Mouse (Mus musculus) thymus, adult 2 months (tissue): Measurements from ENCODE around the gene Gsap.

Experiments
- CTCF ChIP-seq: fragments of 200-500 bp; IDR thresholded peaks from 2 replicates; pipeline ENCODE4 v1.5.1; 2012; ENCODE audit warnings: mild to moderate bottlenecking, control low read depth, low read length, moderate library complexity, borderline replicate concordance; ENCODE audit not compliant: control insufficient read depth, poor library complexity, insufficient read depth; ENCODE audit errors: extremely low read depth
- POLR2A ChIP-seq: fragments of 200-500 bp; IDR thresholded peaks from 2 replicates; pipeline ENCODE4 v1.6.1; 2012; ENCODE audit warnings: mild to moderate bottlenecking, low read length, control low read depth, moderate library complexity; ENCODE audit not compliant: control insufficient read depth, poor library complexity, insufficient read depth; ENCODE audit errors: extremely low read depth

DNA sequence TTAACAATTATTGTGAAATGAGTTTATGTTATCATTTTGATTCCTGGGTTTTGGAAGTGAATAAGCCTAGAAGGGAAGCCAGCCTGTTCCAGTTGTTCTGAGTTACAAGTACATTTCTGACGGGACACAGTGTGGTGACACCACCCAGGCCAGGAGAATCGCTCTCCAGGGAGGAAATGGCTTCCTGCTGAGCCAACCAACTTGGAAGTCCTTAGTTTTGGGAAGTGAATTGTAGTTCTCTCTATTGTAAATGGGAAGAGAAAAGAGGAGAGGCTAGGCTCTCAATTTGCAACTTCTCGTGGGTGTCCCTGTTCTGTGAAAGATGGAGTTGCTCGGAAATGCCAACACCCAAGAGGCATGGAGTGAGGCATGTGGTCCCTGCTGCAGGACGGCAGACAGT is 83.4 kb downstream of the Gsap start:
- TF ChIP-seq POLR2A (no peak), CTCF (no peak)
